In the genomic region with DNA sequence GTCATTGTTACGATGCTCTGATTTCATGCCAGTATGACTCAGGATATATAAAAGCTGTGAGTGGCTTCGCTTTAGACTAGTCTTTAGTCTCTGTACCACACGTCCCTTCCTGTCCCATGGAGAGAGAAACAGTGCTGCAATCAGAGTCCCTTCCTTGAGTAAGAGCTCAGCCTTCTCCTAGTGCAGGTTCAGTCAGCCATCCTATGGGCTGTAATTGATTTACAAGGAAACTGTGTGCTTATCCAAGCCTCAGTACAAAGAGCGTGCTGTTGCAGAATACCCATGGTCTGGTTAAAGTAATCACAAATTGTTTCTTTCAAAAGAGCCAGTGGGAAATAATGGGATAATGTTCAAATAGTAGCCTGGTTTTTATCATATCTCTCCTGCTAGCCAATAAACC, we compare ENCODE assay signal across 24 mouse cellular contexts. TPM values are rescaled to one million over a fixed set of nuclear protein-coding genes. Genes with fewer than 3 reads are reported as not detected.
DNase-seq lines count a peak whose midpoint lies in the region; ATAC-seq and TF ChIP-seq lines count a peak whose summit lies in the region.
"Had no signal": no experiment of that assay in that cellular context is flagged by ENCODE, and none has a peak within 500 bp of the region (broad histone marks: within the 10 kb centered on the region; RNA-seq: fewer than 3 reads in every experiment).

No protein-coding gene starts in this region.

- H3K4me2 ChIP-seq in midbrain, postnatal 0 days (ENCODE audit: low read depth, low read length, poor library complexity, severe bottlenecking) = no peak overlapping the region
- no peak overlapping the region for H3K4me2 ChIP-seq in hindbrain, postnatal 0 days (ENCODE audit: low read depth, low read length)
- H3K4me2 ChIP-seq: hindbrain, embryonic 14.5 days; limb, embryonic 13.5 days; midbrain, embryonic 11.5 days; neural tube, embryonic 15.5 days; stomach, embryonic 15.5 days had no signal

- H3K36me3 ChIP-seq in midbrain, embryonic 10.5 days = peaks cover 36% of the 10 kb centered on the region
- H3K36me3 ChIP-seq in midbrain, postnatal 0 days (ENCODE audit: insufficient read depth, low read length) = no peaks in the 10 kb centered on the region; the same call in 1 of the 2 replicates
- H3K36me3 ChIP-seq in hindbrain, postnatal 0 days (ENCODE audit: insufficient read depth, low read length) = peaks cover 3% of the 10 kb centered on the region

- WGBS in midbrain, embryonic 10.5 days = 83% methylated on average over 4 of the region's 4 CpGs
- WGBS in midbrain, postnatal 0 days = 76% methylated on average over 4 of the region's 4 CpGs
- 86% methylated on average over 4 of the region's 4 CpGs for WGBS in hindbrain, postnatal 0 days

- H3K27ac ChIP-seq in midbrain, embryonic 10.5 days (replicated peaks) = peak overlapping the region; percentile 65
- H3K27ac ChIP-seq in midbrain, postnatal 0 days (ENCODE audit: low read depth, low read length) = no peak overlapping the region
- no peak overlapping the region for H3K27ac ChIP-seq in hindbrain, postnatal 0 days
- H3K27ac ChIP-seq: forebrain, embryonic 10.5 days; heart, embryonic 10.5 days; hindbrain, embryonic 14.5 days; limb, embryonic 13.5 days; neural tube, embryonic 15.5 days; stomach, embryonic 15.5 days had no signal

- no peak for ATAC-seq in midbrain, postnatal 0 days (ENCODE audit: low FRiP score)
- no peak for ATAC-seq in hindbrain, postnatal 0 days
- ATAC-seq: forebrain, postnatal 0 days had no signal

- H3K9me3 ChIP-seq in midbrain, embryonic 10.5 days (replicated peaks) = no peaks in the 10 kb centered on the region
- no peaks in the 10 kb centered on the region for H3K9me3 ChIP-seq in midbrain, postnatal 0 days (ENCODE audit: low read length)
- no peaks in the 10 kb centered on the region for H3K9me3 ChIP-seq in hindbrain, postnatal 0 days (ENCODE audit: low read length)
- H3K9me3 ChIP-seq: forebrain, embryonic 10.5 days; heart, embryonic 10.5 days; limb, embryonic 13.5 days; neural tube, embryonic 15.5 days; stomach, embryonic 15.5 days had no signal

- no peak overlapping the region for H3K9ac ChIP-seq in midbrain, postnatal 0 days (replicated peaks; ENCODE audit: low read length, poor library complexity, severe bottlenecking)
- H3K9ac ChIP-seq in hindbrain, postnatal 0 days (replicated peaks; ENCODE audit: low read length) = no peak overlapping the region
- H3K9ac ChIP-seq: forebrain, postnatal 0 days; hindbrain, embryonic 14.5 days; limb, embryonic 13.5 days; neural tube, embryonic 15.5 days; stomach, embryonic 15.5 days had no signal

- no peak for TF ChIP-seq CTCF in midbrain, postnatal 0 days (IDR thresholded peaks at IDR 0.05)
- TF ChIP-seq CTCF in hindbrain, postnatal 0 days (IDR thresholded peaks at IDR 0.05; ENCODE audit: low read depth) = no peak

- H3K4me1 ChIP-seq in midbrain, embryonic 10.5 days = peaks cover 52% of the 10 kb centered on the region
- H3K4me1 ChIP-seq in midbrain, postnatal 0 days (ENCODE audit: insufficient read depth, low read length) = no peaks in the 10 kb centered on the region
- H3K4me1 ChIP-seq in hindbrain, postnatal 0 days (ENCODE audit: insufficient read depth, low read length) = no peaks in the 10 kb centered on the region
- H3K4me1 ChIP-seq: heart, embryonic 10.5 days; limb, embryonic 13.5 days; neural tube, embryonic 15.5 days; stomach, embryonic 15.5 days had no signal

- no peak overlapping the region for H3K4me3 ChIP-seq in midbrain, embryonic 10.5 days
- H3K4me3 ChIP-seq in midbrain, postnatal 0 days (ENCODE audit: low read depth, low read length) = no peak overlapping the region
- H3K4me3 ChIP-seq in hindbrain, postnatal 0 days (ENCODE audit: low read length) = no peak overlapping the region
- H3K4me3 ChIP-seq: forebrain, embryonic 10.5 days; heart, embryonic 10.5 days; limb, embryonic 13.5 days; neural tube, embryonic 15.5 days; stomach, embryonic 15.5 days had no signal

- no peaks in the 10 kb centered on the region; the same call in 1 of the 2 replicates for H3K27me3 ChIP-seq in midbrain, embryonic 10.5 days (ENCODE audit: low read depth, poor library complexity, severe bottlenecking)
- H3K27me3 ChIP-seq in midbrain, postnatal 0 days (ENCODE audit: insufficient read depth, low read length) = no peaks in the 10 kb centered on the region
- no peaks in the 10 kb centered on the region for H3K27me3 ChIP-seq in hindbrain, postnatal 0 days (ENCODE audit: insufficient read depth, low read length)
- H3K27me3 ChIP-seq: limb, embryonic 13.5 days; neural tube, embryonic 15.5 days; stomach, embryonic 15.5 days had no signal

- peak; percentile 11 for DNase-seq in adrenal gland, adult 2 months
- no peak for DNase-seq in adrenal gland, adult 18-20 months (ENCODE audit: low spot score in 2 of 2)
- no peak for DNase-seq in midbrain, embryonic 10.5 days (ENCODE audit: low spot score)
- no peak for DNase-seq in midbrain, postnatal 0 days (ENCODE audit: low spot score)
- DNase-seq in kidney, postnatal 10 days = peak; percentile 21
- no peak for DNase-seq in cerebellum, adult 11-12 months
- no peak for DNase-seq in hindbrain, postnatal 0 days (ENCODE audit: low spot score)
- DNase-seq in urinary bladder, postnatal 36 days (ENCODE audit: low spot score in 2 of 2) = no peak
- DNase-seq: cerebellum, adult 18-20 months; cerebellum, postnatal 14 days; forebrain, postnatal 0 days; heart, postnatal 4 days; lung, adult 18-20 months; lung, postnatal 10 days; right cerebral cortex, adult 18-20 months; right cerebral cortex, postnatal 4 days; thymus, postnatal 36 days had no signal

RNA-seq across cellular contexts. Expression of a gene that starts 20.1 kb away (rescaled TPM):
- 10 to 100 TPM; 31.1 to 36.2 TPM for total RNA-seq in adrenal gland, adult 2 months (2021)
- 8.0 and 10.2 TPM in 2 replicates for polyA plus RNA-seq in adrenal gland, adult 2 months (2012; rRNA removed)
- 10 to 100 TPM; 34.5 to 35.4 TPM for total RNA-seq in adrenal gland, adult 18-20 months (2021)
- polyA plus RNA-seq in midbrain, embryonic 10.5 days (2016; fragmentation: Nextera tagmentation; extraction: Ambion mirVana) = 78.4 and 87.4 TPM in 2 replicates
- 59.5 and 91.5 TPM in 2 replicates for total RNA-seq in midbrain, postnatal 0 days (2014; rRNA removed)
- polyA plus RNA-seq in midbrain, postnatal 0 days (2015; fragmentation: Nextera tagmentation; extraction: Ambion mirVana) = 42.6 and 47.2 TPM in 2 replicates
- 59.8 and 64.7 TPM in 2 replicates for total RNA-seq in hindbrain, postnatal 0 days (2014; rRNA removed)
- polyA plus RNA-seq in hindbrain, postnatal 0 days (2015; fragmentation: Nextera tagmentation; extraction: Ambion mirVana) = 43.3 and 46.4 TPM in 2 replicates

RNA-seq across cellular contexts. Expression of a gene that starts 20.6 kb away (rescaled TPM):
- total RNA-seq in adrenal gland, adult 2 months (2021) = 10 to 100 TPM; 22.1 to 22.2 TPM
- polyA plus RNA-seq in adrenal gland, adult 2 months (2012; rRNA removed) = 3.8 and 5.2 TPM in 2 replicates
- 10 to 100 TPM; 18.2 to 19.8 TPM for total RNA-seq in adrenal gland, adult 18-20 months (2021)
- 34.2 and 34.7 TPM in 2 replicates for polyA plus RNA-seq in midbrain, embryonic 10.5 days (2016; fragmentation: Nextera tagmentation; extraction: Ambion mirVana)
- total RNA-seq in midbrain, postnatal 0 days (2014; rRNA removed) = 23.1 and 27.1 TPM in 2 replicates
- polyA plus RNA-seq in midbrain, postnatal 0 days (2015; fragmentation: Nextera tagmentation; extraction: Ambion mirVana) = 15.2 and 16.1 TPM in 2 replicates
- total RNA-seq in hindbrain, postnatal 0 days (2014; rRNA removed) = 18.9 and 20.5 TPM in 2 replicates
- 15.8 and 17.2 TPM in 2 replicates for polyA plus RNA-seq in hindbrain, postnatal 0 days (2015; fragmentation: Nextera tagmentation; extraction: Ambion mirVana)

Comparison
In these comparisons a context has a peak if more than half of its experiments do, and no peak if none do; other contexts are left out.
1. DNase-seq: peak in adrenal gland, adult 2 months (single experiment) and kidney, postnatal 10 days (single experiment); none in adrenal gland, adult 18-20 months (0 of 2), midbrain, embryonic 10.5 days (single experiment), midbrain, postnatal 0 days (single experiment), cerebellum, adult 11-12 months (single experiment), hindbrain, postnatal 0 days (single experiment) and urinary bladder, postnatal 36 days (0 of 2).